Mouse (Mus musculus): ENCODE measurements at regions not wholly inside any gene's neighbourhood (a gene's known extent, or its start where the extent isn't known, plus 50 kb on each side); places are given as distances from the start of the nearest gene placed in this dataset.
"Not testable (repeated sequence)": the region's sequence is repeated elsewhere in the genome, so short reads cannot be mapped to it uniquely, and the experiment has no call there.

DNA sequence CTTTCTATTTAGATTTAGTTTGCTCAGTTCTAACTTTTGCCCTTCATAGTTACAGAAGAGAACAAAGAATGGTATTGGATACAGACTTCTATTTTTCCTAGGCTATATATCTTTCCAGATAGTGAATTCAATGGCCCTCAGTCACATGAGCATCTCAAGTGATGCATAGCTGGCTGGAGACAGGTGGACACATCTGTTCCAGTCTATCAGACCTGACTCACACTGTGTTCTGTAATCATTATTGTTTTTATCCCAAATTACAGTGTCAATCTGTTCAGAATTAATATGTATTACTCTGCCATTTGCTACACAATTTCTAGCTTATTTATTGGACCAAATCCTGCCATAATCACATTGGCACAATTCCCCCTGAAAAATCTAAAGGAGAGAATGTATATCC, 298.0 kb upstream of the Foxg1 start:
- no peak for DNase-seq (ENCODE audit: low spot score in 2 of 2)

DNA sequence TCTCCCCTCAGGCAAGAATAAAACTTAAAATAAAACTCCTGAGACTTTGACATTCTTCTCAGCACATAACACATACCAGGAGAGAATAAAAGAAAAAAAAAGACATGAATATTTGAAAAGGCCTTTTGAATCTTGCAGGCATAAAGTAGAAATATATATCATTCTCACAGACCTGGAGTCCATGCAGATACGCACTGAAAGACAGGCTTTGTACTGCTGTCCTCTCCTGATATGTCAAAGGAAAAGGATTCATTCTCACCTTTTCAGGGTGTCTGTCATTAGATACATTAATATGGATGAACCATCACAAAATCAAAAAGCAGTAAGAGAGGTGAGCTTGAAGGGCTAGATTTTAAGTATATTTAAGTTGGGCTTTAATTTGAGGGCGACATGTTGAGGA, 296.4 kb upstream of the Foxg1 start:
- no peak for DNase-seq (ENCODE audit: low spot score in 2 of 2)

DNA sequence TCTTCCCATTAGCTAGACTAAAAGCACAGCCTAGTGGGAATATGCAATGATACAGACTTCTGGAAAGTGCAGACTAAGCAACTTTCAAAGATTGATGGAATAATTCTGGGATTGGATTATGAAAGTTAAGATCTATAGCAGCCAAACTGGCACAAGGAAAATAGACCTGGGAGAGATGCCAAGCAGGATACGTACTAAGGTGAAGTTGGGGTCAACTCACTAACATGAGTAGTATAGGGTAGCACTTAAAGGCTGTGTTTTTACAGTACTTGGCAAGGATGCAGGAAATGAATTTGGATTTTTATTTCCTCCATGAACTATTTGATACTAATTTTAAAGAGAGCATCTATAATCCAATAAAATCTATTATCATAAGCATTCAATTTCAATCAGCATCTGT, 292.3 kb upstream of the Foxg1 start:
- DNase-seq (ENCODE audit: low spot score in 2 of 2), result no peak

DNA sequence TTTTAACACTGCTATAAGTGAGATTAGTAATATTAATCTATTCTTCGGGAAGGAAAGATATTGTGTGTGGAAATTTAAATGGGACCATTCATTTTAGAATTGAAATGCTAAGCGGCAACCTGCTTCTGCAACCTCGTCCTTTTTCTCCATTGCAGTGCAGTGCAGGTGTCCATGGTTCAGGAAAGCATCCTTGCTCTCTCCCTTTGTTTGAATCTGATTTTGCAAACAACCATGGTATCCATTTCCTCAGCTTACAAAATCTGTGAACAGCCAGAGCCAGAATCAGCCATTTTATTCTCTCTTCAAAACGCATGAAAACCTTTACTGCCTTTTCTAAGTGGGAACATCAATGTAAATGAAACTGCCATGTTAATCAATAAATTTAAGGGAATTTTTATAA, 276.5 kb upstream of the Foxg1 start:
- DNase-seq (ENCODE audit: low spot score in 2 of 2), result no peak

DNA sequence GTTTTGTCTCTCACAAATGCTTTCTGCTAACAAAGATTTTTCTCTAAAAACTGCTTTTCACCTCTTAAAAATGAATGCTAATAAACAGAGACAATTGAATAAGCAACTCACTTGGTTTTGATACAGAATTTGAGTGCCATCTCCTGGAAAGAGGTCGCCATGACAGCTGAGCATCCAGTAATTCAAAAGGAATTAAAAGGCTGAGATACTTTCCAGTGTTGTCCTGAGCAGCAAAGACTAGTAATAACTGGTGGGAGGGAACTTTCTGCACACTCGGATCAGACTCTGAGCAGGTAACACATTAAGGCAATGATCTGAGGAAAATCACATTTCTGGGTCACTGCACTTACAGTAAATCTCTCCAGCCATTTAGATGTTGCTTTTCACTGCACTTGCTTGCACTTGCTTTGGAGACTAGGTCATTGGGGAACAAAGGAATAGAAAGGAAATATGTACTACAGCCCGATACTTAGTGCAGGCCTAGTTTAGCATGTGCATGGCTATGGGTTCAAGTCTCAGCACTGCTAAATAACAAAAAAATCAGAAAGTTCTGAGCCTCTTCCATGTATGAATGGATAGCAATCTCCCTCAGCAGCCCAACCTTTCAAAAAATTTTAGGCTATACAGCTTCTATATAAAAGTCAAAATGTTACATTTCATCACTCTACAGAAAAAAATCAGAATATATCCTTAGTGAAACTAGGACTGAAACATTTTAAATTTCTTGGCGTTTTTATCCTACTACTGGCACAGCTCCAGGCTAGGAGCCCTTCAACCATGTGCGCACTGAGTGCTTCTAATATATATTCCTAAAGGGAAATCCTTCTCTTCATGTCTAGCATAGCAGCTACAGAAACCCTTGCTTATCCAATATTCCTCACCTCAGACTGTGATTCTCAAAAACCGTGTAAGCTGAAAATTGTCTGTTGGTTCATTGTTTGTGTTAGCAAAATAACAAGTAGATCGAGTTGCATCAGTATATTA, 275.8 kb upstream of the Foxg1 start:
- peak; percentile 76 to 78 for DNase-seq (ENCODE audit: low spot score in 2 of 2)

DNA sequence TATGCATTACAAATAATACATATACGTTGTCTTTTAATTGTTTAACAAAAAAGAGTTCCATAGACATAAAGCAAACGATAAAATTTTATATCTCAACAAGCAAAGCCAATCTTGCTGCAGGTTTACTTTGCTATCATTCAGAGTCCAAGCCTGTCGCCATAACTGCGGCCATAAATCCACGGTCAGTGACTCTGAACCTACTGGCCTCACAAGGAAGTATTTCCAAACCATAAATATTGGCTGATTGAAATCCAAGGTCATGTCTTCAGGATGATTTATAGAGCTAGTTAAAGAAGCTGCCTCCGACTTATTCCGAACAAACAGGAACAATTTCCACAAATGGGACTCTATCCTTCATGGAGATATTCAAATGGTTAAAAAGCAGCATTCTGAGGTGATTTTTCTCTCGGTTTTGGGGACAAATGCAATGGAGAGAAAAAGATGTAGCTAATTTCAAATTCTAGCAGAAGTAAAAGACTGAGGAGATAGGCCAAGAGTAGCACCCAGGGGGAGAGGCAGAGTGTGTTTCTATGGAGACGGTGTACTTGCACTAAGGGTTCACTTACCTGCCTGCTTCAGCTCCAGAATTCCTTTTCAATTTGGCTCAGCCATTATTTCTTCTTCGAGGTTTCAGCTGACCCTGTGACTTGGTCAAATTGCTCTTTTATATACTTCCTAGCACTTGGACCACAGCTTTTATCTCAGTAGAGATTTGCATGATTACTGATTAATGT, 274.9 kb upstream of the Foxg1 start:
- no peak for DNase-seq (ENCODE audit: low spot score in 2 of 2)

DNA sequence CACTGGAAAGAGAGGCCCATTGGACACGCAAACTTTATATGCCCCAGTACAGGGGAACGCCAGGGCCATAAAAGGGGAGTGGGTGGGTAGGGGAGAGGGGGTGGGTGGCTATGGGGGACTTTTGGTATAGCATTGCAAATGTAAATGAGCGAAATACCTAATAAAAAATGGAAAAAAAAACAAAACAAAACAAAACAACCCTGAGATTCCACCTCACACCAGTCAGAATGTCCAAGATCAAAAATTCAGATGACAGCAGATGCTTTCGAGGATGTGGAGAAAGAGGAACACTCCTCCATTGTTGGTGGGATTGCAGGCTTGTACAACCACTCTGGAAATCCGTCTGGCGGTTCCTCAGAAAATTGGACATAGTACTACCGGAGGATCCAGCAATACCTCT, 251.4 kb upstream of the Foxg1 start:
- DNase-seq (ENCODE audit: low spot score in 2 of 2), result not testable (repeated sequence)

DNA sequence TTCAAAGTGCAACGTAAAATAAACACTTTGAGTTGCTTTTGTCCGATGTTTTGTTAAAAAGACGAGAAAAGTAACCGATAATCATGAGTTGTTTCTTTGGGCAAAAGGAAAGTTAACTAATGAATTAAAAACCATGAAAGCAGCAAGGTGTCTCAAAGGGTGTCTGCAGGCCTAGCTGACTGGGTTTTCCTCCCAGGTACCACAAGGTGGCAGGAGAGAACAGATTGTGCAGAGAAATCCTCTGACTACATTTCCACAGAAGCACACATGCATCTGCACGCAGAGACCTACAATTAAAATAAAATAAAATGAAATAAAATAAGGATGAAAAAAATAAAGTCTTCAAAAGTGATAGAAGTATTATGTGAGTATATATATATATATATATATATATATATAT, 212.4 kb upstream of the Foxg1 start:
- DNase-seq (ENCODE audit: low spot score in 2 of 2), result peak; percentile 12 to 39

DNA sequence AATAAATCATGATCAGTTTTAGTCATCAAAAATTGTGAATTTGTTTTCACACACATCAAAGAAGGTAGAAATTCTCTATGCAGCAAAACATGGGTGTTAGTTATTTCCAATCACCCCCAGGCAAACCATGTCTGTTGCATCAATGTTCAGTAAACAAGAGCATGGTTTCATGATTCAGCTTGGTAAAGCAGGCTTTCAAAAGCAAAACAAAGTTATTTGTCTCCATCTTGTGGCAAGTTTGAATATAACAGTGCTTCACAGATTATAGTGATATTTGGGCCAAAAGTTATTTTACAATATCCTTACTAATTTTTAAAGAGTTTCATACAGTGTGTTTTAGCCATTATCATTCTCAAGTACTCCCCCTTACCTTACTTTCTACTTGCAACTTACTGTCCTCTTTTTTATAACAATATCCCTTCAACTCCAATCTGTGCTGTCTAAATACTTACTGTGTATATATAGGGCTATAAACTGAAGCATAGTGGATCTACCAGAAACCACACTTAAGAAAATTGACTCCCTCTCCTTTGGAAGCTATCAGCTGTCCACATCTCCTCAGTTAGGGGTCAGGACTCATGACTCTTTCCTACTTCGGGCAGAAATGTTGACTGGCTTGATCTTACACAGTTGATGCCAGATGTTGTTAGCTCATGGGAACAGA, 211.3 kb upstream of the Foxg1 start:
- no peak for DNase-seq (ENCODE audit: low spot score in 2 of 2)

DNA sequence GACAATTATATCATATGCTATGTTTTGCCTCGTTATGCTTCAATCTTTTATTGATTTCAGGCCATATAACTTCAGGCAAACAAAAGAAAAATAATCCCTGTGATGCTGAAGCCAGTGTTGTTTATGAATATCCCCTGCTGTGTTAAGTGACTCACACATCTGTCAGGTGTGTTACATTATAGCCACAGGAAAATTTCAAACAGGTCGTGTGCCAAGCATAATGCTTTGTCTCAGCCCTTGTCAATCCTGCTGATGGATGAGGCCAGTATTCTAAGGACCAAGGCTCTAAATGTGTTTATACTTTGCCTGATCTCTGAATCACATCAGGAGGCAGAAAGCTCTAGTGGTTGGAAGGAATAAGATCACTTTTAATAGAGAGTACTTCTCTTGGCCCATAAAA, 191.1 kb upstream of the Foxg1 start:
- DNase-seq (ENCODE audit: low spot score in 2 of 2), result no peak

DNA sequence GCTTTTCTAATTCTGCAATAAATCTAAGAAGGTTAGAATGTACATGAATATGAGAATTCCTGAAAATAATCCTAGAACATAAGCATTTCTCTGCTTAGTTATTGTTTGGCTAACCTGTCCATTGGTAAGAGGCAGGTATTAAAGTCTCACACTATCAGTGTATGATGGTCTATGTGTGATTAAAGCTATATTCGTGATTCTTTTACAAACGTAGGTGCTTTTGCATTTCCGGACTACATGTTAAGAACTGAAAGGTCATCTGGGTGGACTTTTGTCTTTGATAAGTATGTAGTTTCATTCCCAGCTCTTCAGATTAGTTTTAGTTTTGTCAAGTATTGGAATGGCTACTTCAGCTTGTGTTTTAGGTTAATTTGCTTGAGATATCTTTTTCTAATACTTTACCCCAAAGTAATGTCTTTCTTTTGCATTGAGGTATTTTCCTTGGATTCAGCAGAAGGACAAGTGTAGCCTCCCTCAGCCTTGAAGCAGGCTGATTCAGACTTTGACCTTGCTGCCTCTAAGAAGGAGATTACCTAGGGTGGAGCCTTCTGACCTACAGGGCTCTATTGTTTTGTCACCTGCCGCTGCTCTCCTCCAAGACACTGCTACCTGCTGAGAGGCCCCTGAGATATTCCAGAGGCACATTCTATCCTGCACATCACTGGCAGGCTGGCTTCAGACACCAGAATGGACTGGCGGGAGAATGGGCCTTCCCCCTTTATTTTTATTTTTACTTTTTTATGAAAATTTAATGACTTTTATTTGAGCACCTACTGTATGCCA, 148.7 kb upstream of the Foxg1 start:
- no peak for DNase-seq (ENCODE audit: low spot score in 2 of 2)
